Mouse (Mus musculus): ENCODE data around the gene Arnt2.

The Arnt2 gene

GRCm38 (mm10) chr7:84409896-84410521, at the start of gene Arnt2:
Gene Arnt2, minus strand, starts transcription at chr7:84410176.
- peak; percentile 83 for DNase-seq (ENCODE audit: low read depth, low spot score)

GRCm38 (mm10) chr7:84451681-84452080, 41.7 kb upstream of the Arnt2 start:
- DNase-seq (ENCODE audit: low read depth, low spot score) = peak; percentile 54

DNA sequence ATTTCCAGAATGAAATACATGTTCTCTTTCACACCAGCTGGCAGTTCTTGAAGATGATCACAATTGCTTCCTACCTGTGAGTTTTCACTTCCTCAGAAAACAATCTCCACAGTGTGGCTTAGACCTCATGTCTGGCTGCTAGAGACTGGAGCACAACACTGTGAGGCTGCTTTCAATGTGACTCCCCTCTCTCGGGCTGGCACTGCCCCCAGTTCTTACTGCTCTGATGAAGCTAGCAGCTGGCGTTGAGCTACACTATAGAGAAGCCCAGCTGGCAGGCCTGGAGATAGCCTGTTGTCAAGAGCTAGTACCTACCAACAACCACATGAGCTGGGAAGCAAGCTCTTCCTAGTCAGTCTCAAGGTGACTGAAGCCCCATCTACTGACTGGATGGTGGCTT, 39.1 kb upstream of the Arnt2 start:
- peak; percentile 87 for DNase-seq (ENCODE audit: low read depth, low spot score)

- no peak for DNase-seq (ENCODE audit: low read depth, low spot score)
Observed at GRCm38 (mm10) chr7:84448512-84448911, 38.5 kb upstream of the Arnt2 start.

DNA sequence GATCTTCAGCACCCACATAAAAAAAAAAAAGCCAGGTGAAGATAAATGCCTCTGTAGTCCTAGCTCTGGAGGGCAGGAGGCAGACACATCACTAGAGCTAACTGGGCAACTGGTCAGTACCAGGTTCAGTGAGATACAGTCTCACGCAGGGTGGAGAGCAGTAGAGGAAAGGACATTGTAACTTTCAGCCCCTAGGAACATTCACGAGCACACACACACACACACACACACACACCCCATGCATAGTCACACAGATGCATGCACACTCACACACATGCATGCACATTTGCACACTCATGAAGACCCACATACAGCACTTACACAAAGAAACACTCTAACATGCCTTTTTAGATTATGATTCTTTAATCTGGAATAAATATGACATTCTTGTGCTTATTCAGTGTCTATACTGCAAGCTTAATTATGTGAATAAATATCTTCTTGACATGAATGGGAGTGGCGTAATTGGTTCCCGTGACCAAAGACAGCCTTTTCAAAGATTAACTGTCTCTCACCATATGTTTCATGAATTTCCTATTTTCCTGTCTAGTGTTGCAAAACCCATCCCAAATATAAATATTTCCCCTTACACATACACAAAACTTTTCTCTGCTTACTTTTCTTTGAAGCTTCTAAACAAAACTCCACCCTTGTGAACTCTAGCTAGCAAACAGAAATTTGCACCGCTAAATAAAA, 37.9 kb upstream of the Arnt2 start:
- DNase-seq (ENCODE audit: low read depth, low spot score) = no peak

DNA sequence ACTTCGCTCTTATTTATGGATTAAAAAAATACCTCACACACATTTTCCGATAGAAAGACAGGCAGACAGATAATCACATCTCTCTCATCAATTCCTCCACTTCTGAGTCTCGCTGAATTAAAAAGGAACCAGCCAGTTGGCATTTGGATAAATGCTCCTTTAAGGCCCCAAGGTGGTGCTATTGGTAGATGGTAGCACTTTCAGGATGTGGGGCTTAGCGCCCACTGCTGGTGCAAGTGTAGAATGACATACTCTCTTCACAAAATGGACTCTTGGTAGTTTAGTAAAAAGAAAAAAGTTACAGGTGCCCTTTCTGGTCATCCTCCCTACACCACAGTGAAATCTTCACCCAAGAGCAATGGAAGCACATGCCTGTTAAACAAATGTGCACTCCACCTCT, 37.1 kb upstream of the Arnt2 start:
- peak; percentile 90 for DNase-seq (ENCODE audit: low read depth, low spot score)

- no peak for DNase-seq (ENCODE audit: low read depth, low spot score)
Observed at GRCm38 (mm10) chr7:84442343-84442911, 32.5 kb upstream of the Arnt2 start.

DNA sequence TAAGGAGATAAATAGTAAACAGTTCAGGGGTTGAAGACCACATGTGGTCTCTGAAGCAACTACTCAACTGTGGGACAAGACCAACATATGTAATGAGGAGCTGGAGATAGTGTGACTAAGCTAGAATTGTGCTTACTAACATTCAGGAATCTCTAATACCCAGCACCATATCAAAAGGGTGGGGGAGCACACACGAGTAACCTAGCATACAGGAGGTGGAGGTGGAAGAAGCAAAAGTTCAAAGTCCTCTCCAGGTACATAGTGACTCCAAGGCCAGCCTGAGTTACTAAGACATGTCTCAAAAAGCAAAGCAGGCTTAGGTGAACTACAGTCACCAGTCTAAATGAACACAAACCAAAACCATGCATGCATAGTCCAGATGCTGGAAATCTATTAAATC, 29.6 kb upstream of the Arnt2 start:
- no peak for DNase-seq (ENCODE audit: low read depth, low spot score)

GRCm38 (mm10) chr7:84434901-84435300, 24.9 kb upstream of the Arnt2 start:
- no peak for DNase-seq (ENCODE audit: low read depth, low spot score)

DNA sequence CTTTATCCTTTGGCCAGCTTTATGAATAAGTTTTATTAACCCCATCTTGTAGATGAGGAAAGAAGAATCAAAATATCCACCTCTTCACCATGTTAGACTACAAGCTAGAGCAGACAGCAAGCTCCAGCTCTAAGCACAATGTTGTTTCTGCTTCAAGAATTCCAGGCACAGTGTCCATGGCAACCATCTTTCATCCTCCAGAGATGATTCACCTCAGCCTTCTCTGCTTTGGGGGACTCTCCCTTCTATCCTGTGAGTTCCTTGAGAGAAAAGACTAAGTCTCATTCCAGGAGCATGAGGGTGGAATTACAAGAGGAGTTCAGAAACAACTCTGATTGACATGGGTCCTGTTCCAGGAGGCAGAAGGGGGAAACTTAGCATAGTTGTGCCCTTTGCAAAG, 22.2 kb upstream of the Arnt2 start:
- peak; percentile 93 for DNase-seq (ENCODE audit: low read depth, low spot score)

DNA sequence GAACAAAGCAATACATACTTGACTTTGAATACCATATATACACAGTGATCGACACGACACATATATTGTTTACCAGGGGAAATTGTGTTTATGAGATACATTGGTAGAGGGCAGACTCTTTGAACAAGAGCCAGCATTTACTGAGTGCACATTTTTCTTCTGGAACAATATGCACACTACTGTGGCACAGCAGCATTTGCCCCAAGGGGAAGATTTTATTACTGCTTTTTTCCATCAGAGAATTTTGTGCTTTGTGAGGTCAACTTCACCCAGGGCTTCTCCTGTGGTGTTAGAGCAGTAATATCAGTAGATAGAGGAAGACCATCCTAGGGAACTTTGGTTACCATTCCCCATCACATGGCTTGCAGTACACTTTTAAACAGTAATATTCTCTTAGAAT, 17.2 kb upstream of the Arnt2 start:
- DNase-seq (ENCODE audit: low read depth, low spot score) = no peak

DNA sequence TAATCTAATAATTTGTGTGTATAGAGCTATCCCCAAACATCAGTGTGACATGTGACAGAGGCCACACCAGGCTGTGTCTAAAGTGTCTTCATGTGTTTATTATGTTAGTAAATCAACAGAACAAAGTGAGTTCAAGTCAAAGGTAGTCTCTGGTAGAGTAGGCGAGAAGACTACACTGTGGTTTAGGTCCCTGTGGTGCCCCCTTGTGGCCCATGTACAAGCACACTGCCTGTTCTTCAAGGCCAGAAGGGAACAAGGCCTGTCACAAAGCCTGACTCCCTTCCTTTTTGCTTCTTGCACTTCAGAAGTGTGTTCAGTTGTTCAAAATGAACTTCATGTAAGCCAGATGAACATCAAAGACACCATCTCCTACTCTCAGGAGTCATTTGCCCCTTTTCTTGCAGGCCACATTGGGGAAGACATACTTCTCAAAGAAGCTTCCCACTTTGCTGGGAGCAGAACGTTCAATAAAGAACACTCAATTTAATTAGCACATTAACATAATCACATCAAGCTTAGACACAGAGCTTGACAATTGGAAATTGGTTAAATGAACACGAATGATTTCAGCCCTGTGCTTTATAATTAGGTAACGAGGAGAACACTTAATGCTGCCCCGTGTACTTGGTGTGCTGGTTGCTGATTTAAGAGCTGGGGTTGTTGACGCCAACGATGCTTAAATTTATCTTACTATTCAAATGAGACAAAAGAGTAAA, 14.9 kb upstream of the Arnt2 start:
- DNase-seq (ENCODE audit: low read depth, low spot score) = peak; percentile 88

- DNase-seq (ENCODE audit: low read depth, low spot score) = no peak
Observed at GRCm38 (mm10) chr7:84421753-84422152, 11.8 kb upstream of the Arnt2 start.

- DNase-seq (ENCODE audit: low read depth, low spot score) = no peak
Observed at GRCm38 (mm10) chr7:84421291-84421665, 11.3 kb upstream of the Arnt2 start.

- peak; percentile 87 for DNase-seq (ENCODE audit: low read depth, low spot score)
Observed at GRCm38 (mm10) chr7:84420581-84421290, 10.8 kb upstream of the Arnt2 start.

- DNase-seq (ENCODE audit: low read depth, low spot score) = no peak
Observed at GRCm38 (mm10) chr7:84417441-84417840, 7.5 kb upstream of the Arnt2 start.

GRCm38 (mm10) chr7:84412570-84412969, 2.6 kb upstream of the Arnt2 start:
- DNase-seq (ENCODE audit: low read depth, low spot score) = no peak

DNA sequence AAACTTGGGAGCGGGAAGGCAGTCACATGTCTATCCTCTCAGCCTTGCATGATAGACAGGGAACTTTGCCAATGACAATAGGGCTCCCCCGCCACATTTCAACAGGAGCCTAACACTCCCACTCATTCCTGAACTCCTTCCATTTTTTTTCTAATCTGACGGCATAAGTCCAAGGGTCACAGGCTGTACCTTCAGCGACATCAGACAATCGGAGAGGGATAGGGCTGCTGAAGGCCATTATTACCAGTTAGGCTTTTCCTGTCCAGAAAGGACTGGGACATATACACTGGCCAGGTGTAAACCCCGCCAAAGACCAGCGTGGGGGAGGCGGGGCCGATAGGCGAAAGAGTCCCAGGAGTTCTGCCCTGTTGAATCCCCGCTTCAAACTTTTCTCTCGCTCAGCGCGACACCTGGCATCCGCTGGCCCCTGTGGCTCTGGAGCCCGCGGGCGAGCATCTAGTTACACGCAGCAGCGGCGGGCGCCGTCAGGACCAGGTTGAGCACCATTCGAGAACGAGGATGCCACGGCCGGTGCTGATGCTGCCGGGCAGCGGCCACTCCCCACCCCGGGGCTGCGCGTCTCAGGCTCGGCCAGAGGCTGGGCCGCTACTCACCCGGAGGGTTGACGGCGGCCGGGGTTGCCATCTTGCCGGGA, 608 bp downstream of the Arnt2 start:
- DNase-seq (ENCODE audit: low read depth, low spot score) = peak; percentile 77

GRCm38 (mm10) chr7:84408282-84408681, 1.7 kb downstream of the Arnt2 start:
- DNase-seq (ENCODE audit: low read depth, low spot score) = peak; percentile 49

GRCm38 (mm10) chr7:84403371-84403770, 6.6 kb downstream of the Arnt2 start:
- DNase-seq (ENCODE audit: low read depth, low spot score) = peak; percentile 63
